Mouse (Mus musculus): ENCODE data around the gene Rac3.

DNA sequence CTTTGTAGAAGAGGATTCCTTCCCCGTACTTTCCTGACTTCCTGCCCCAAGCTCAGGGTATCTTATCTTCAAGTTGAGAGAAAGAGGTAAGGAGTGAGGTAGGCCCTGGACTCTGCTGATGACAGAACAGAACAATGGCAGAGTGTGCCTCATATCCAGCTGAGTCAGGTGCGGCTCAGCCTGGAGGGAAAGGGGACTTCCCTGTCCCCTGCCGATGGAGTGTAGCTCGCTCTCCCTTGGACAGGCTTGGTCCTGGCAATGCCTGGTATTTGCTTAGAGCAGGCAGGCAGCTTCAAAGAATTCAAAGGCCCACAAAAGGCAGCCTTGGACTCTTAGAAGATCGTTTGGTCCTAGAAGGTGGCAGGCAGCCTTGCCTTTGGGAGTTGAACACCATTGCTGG is 15.2 kb upstream of the Rac3 start:
- TF ChIP-seq POLR2A (IDR thresholded peaks at IDR 0.05; ENCODE audit: low read depth, low read length) = no peak
- no peak for TF ChIP-seq CTCF (IDR thresholded peaks at IDR 0.05; ENCODE audit: borderline replicate concordance, insufficient read depth, low read length)
